Comparison of ENCODE assay signal across 19 mouse cellular contexts in genomic region chr10:123199119-123199518, GRCm38 (mm10). TPM values are rescaled to one million over a fixed set of nuclear protein-coding genes. Genes with fewer than 3 reads are reported as not detected.
DNase-seq lines count a peak whose midpoint lies in the region; ATAC-seq and TF ChIP-seq lines count a peak whose summit lies in the region.
"Had no signal": no experiment of that assay in that cellular context is flagged by ENCODE, and none has a peak within 500 bp of the region (broad histone marks: within the 10 kb centered on the region; RNA-seq: fewer than 3 reads in every experiment).

No protein-coding gene starts in this region.

- no peak overlapping the region for H3K27ac ChIP-seq in lung, embryonic 14.5 days (ENCODE audit: low read depth)
- H3K27ac ChIP-seq in kidney, embryonic 16.5 days (ENCODE audit: low read length) = no peak overlapping the region
- H3K27ac ChIP-seq: embryonic facial prominence, embryonic 12.5 days; forebrain, embryonic 12.5 days; heart, adult 2 months; heart, embryonic 15.5 days; hindbrain, embryonic 13.5 days; hindbrain, postnatal 0 days had no signal

- ATAC-seq in lung, embryonic 14.5 days (ENCODE audit: insufficient read depth) = no peak
- peak; percentile 24 for ATAC-seq in megakaryocyte progenitor cell, adult 5-6 weeks (replicated peaks; ENCODE audit: poor library complexity)
- no peak for ATAC-seq in kidney, embryonic 16.5 days (ENCODE audit: low FRiP score, low TSS enrichment)
- ATAC-seq: forebrain, embryonic 16.5 days; hindbrain, postnatal 0 days had no signal

- H3K4me1 ChIP-seq in lung, embryonic 14.5 days (ENCODE audit: insufficient read depth) = 0 out of 2 replicates have a peak, but pooled peaks cover 3% of the 10 kb centered on the region
- peaks cover 16% of the 10 kb centered on the region for H3K4me1 ChIP-seq in kidney, embryonic 16.5 days (ENCODE audit: insufficient read depth, low read length)

- no peak for TF ChIP-seq CTCF in lung, embryonic 14.5 days (IDR thresholded peaks at IDR 0.05; ENCODE audit: low read depth)

- no peaks in the 10 kb centered on the region for H3K9me3 ChIP-seq in lung, embryonic 14.5 days (ENCODE audit: low read depth, low read length)
- H3K9me3 ChIP-seq in kidney, embryonic 16.5 days (ENCODE audit: low read length) = no peaks in the 10 kb centered on the region
- H3K9me3 ChIP-seq: embryonic facial prominence, embryonic 12.5 days; forebrain, embryonic 12.5 days; heart, embryonic 15.5 days; hindbrain, embryonic 13.5 days had no signal

- WGBS in lung, embryonic 14.5 days = 33% methylated on average over 3 of the region's 3 CpGs
- WGBS in kidney, embryonic 16.5 days = 78% methylated on average over 3 of the region's 3 CpGs

- DNase-seq in adrenal gland, postnatal 10 days = peak; percentile 38
- no peak for DNase-seq in adrenal gland, postnatal 25 days
- peak; percentile 75 for DNase-seq in lung, embryonic 14.5 days
- no peak for DNase-seq in lung, postnatal 10 days
- DNase-seq in heart, adult 18-20 months = no peak
- DNase-seq: cerebellum, adult 2 months; cerebellum, postnatal 14 days; gastrocnemius, postnatal 10 days; heart, adult 2 months; heart, postnatal 14 days had no signal

- no peaks in the 10 kb centered on the region for H3K36me3 ChIP-seq in lung, embryonic 14.5 days (ENCODE audit: insufficient read depth)
- no peaks in the 10 kb centered on the region for H3K36me3 ChIP-seq in kidney, embryonic 16.5 days (ENCODE audit: insufficient read depth, low read length)
- H3K36me3 ChIP-seq: embryonic facial prominence, embryonic 12.5 days; forebrain, embryonic 12.5 days; heart, embryonic 15.5 days; hindbrain, embryonic 13.5 days had no signal

- H3K9ac ChIP-seq in lung, embryonic 14.5 days = no peak overlapping the region
- H3K9ac ChIP-seq in kidney, embryonic 16.5 days (replicated peaks; ENCODE audit: low read length) = no peak overlapping the region
- H3K9ac ChIP-seq: embryonic facial prominence, embryonic 12.5 days; forebrain, embryonic 12.5 days; heart, embryonic 15.5 days; hindbrain, embryonic 13.5 days had no signal

- no peak overlapping the region for H3K4me3 ChIP-seq in lung, embryonic 14.5 days (ENCODE audit: low read depth, low read length)
- H3K4me3 ChIP-seq in kidney, embryonic 16.5 days (ENCODE audit: low read length) = no peak overlapping the region
- H3K4me3 ChIP-seq: embryonic facial prominence, embryonic 12.5 days; forebrain, embryonic 12.5 days; heart, adult 2 months; heart, embryonic 15.5 days; hindbrain, embryonic 13.5 days had no signal

- H3K27me3 ChIP-seq in lung, embryonic 14.5 days (ENCODE audit: insufficient read depth, low read length) = no peaks in the 10 kb centered on the region
- H3K27me3 ChIP-seq in kidney, embryonic 16.5 days (ENCODE audit: insufficient read depth, low read length) = no peaks in the 10 kb centered on the region
- H3K27me3 ChIP-seq: embryonic facial prominence, embryonic 12.5 days; heart, embryonic 15.5 days; hindbrain, embryonic 13.5 days had no signal

- no peak overlapping the region for H3K4me2 ChIP-seq in lung, embryonic 14.5 days
- H3K4me2 ChIP-seq in kidney, embryonic 16.5 days (replicated peaks; ENCODE audit: low read depth, low read length) = no peak overlapping the region
- H3K4me2 ChIP-seq: embryonic facial prominence, embryonic 12.5 days; forebrain, embryonic 12.5 days; heart, embryonic 11.5 days; heart, embryonic 15.5 days; hindbrain, embryonic 13.5 days had no signal

RNA-seq across cellular contexts. Expression of gene Usp15, which starts 2.3 kb away (rescaled TPM):
- total RNA-seq in adrenal gland, postnatal 10 days (2021) = 10 to 100 TPM; 74.7 to 85.6 TPM
- 92.7 and 94.4 TPM in 2 replicates for total RNA-seq in adrenal gland, postnatal 25 days (2021)
- polyA plus RNA-seq in lung, embryonic 14.5 days (2014; fragmentation: Nextera tagmentation; extraction: Ambion mirVana) = 81.1 and 97.4 TPM in 2 replicates
- 129 and 132 TPM in 2 replicates for total RNA-seq in megakaryocyte progenitor cell, adult 5-6 weeks (2015)
- 170 and 218 TPM in 2 replicates for total RNA-seq in megakaryocyte progenitor cell, adult 5-6 weeks (2017)
- total RNA-seq in heart, adult 18-20 months (2021) = 10 to 100 TPM; 89.5 to 93.9 TPM
- 72.4 and 76.0 TPM in 2 replicates for polyA plus RNA-seq in kidney, embryonic 16.5 days (2015; fragmentation: Nextera tagmentation; extraction: Ambion mirVana)

Comparison
In these comparisons a context has a peak if more than half of its experiments do, and no peak if none do; other contexts are left out.
1. DNase-seq: peak in adrenal gland, postnatal 10 days (single experiment) and lung, embryonic 14.5 days (single experiment); none in adrenal gland, postnatal 25 days (single experiment), lung, postnatal 10 days (single experiment) and heart, adult 18-20 months (0 of 2).